Mouse (Mus musculus) spleen, postnatal 14 days (tissue): ENCODE measurements at regions not wholly inside any gene's neighbourhood (a gene's known extent, or its start where the extent isn't known, plus 50 kb on each side); places are given as distances from the start of the nearest gene placed in this dataset.

ENCODE experiments used
- DNase-seq, 2 experiments: peaks; one replicate each; pipeline ENCODE4 v3.0.0; 2021 to 2022; ENCODE audit warnings: low spot score in 2 of 2

- no peak for DNase-seq
Measured at GRCm38 (mm10) chr14:68973636-68974101, 320.4 kb downstream of the Synb start.

- DNase-seq, result peak; percentile 15 to 50
Measured at GRCm38 (mm10) chr14:68966758-68967157, 327.3 kb downstream of the Synb start.

- no peak for DNase-seq
Measured at GRCm38 (mm10) chr14:68954577-68955460, 339.3 kb downstream of the Synb start.

- no peak for DNase-seq
Measured at GRCm38 (mm10) chr14:68945906-68946305, 348.2 kb downstream of the Synb start.

- DNase-seq, result no peak
Measured at GRCm38 (mm10) chr14:68945434-68945833, 348.7 kb downstream of the Synb start.

GRCm38 (mm10) chr14:68941759-68942158 lies 352.3 kb downstream of the Synb start:
- no peak for DNase-seq

GRCm38 (mm10) chr14:68941132-68941690 lies 352.9 kb downstream of the Synb start:
- DNase-seq, result no peak

GRCm38 (mm10) chr14:68935303-68935662 lies 358.8 kb downstream of the Synb start:
- DNase-seq, result no peak

GRCm38 (mm10) chr14:68934611-68935302 lies 359.3 kb downstream of the Synb start:
- DNase-seq, result no peak

GRCm38 (mm10) chr14:68927814-68928213 lies 366.3 kb downstream of the Synb start:
- no peak for DNase-seq

- DNase-seq, result no peak
Measured at GRCm38 (mm10) chr14:68923054-68923453, 371.0 kb downstream of the Synb start.

GRCm38 (mm10) chr14:68922035-68922434 lies 372.1 kb downstream of the Synb start:
- no peak for DNase-seq

- peak in 1 of 2 experiments; percentile 8 for DNase-seq
Measured at GRCm38 (mm10) chr14:68918526-68919045, 375.5 kb downstream of the Synb start.

GRCm38 (mm10) chr14:68899921-68900320 lies 394.2 kb downstream of the Synb start:
- DNase-seq, result no peak

- no peak for DNase-seq
Measured at GRCm38 (mm10) chr14:68877171-68877570, 416.9 kb downstream of the Synb start.

GRCm38 (mm10) chr14:68861071-68861470 lies 433.0 kb downstream of the Synb start:
- no peak for DNase-seq

- DNase-seq, result no peak
Measured at GRCm38 (mm10) chr14:68857948-68858347, 436.2 kb downstream of the Synb start.

- DNase-seq, result no peak
Measured at GRCm38 (mm10) chr14:68848506-68848905, 445.6 kb downstream of the Synb start.

GRCm38 (mm10) chr14:68847609-68848008 lies 446.5 kb downstream of the Synb start:
- DNase-seq, result no peak

- no peak for DNase-seq
Measured at GRCm38 (mm10) chr14:68820241-68820640, 473.9 kb downstream of the Synb start.

- no peak for DNase-seq
Measured at GRCm38 (mm10) chr14:68808976-68809375, 485.1 kb downstream of the Synb start.

GRCm38 (mm10) chr14:68807918-68808317 lies 486.2 kb downstream of the Synb start:
- DNase-seq, result no peak
